Mouse (Mus musculus) lung, postnatal 25 days (tissue): ENCODE data around the gene Shc2.

ENCODE experiments used
- DNase-seq: peaks from one replicate; pipeline ENCODE4 v3.0.0; 2022; ENCODE audit warnings: low spot score

The Shc2 gene

GRCm38 (mm10) chr10:79613578-79614304, 24.0 kb downstream of the Shc2 start, which contains the start of gene C2cd4c:
Gene C2cd4c, minus strand, starts transcription at chr10:79614025.
- peak; percentile 50 for DNase-seq

- DNase-seq, result no peak
Measured at GRCm38 (mm10) chr10:79612192-79613135, 25.3 kb downstream of the Shc2 start.

- no peak for DNase-seq
Measured at GRCm38 (mm10) chr10:79611296-79611695, 26.4 kb downstream of the Shc2 start.

GRCm38 (mm10) chr10:79609276-79609675, 28.4 kb downstream of the Shc2 start:
- no peak for DNase-seq

GRCm38 (mm10) chr10:79607892-79608291, 29.8 kb downstream of the Shc2 start:
- no peak for DNase-seq

GRCm38 (mm10) chr10:79606537-79606936, 31.2 kb downstream of the Shc2 start:
- DNase-seq, result no peak

- DNase-seq, result no peak
Measured at GRCm38 (mm10) chr10:79597936-79598230, 39.8 kb downstream of the Shc2 start.

- DNase-seq, result no peak
Measured at GRCm38 (mm10) chr10:79597051-79597935, 40.4 kb downstream of the Shc2 start.

GRCm38 (mm10) chr10:79595590-79595929, 42.2 kb downstream of the Shc2 start:
- no peak for DNase-seq

- DNase-seq, result peak; percentile 54
Measured at GRCm38 (mm10) chr10:79594872-79595589, 42.7 kb downstream of the Shc2 start.

- no peak for DNase-seq
Measured at GRCm38 (mm10) chr10:79594111-79594510, 43.6 kb downstream of the Shc2 start.

GRCm38 (mm10) chr10:79590702-79591101, 47.0 kb downstream of the Shc2 start:
- DNase-seq, result no peak

GRCm38 (mm10) chr10:79587752-79588126, 50.0 kb downstream of the Shc2 start:
- DNase-seq, result no peak

- DNase-seq, result no peak
Measured at GRCm38 (mm10) chr10:79587061-79587751, 50.5 kb downstream of the Shc2 start, which contains the start of gene Theg. Gene Theg, minus strand, starts transcription at chr10:79587331.

- DNase-seq, result no peak
Measured at GRCm38 (mm10) chr10:79586243-79586642, 51.5 kb downstream of the Shc2 start.

GRCm38 (mm10) chr10:79585723-79586122, 52.0 kb downstream of the Shc2 start:
- no peak for DNase-seq

GRCm38 (mm10) chr10:79585136-79585535, 52.6 kb downstream of the Shc2 start:
- DNase-seq, result no peak

GRCm38 (mm10) chr10:79584426-79584825, 53.3 kb downstream of the Shc2 start:
- DNase-seq, result no peak

- DNase-seq, result no peak
Measured at GRCm38 (mm10) chr10:79584021-79584420, 53.7 kb downstream of the Shc2 start.

GRCm38 (mm10) chr10:79581501-79581900, 56.2 kb downstream of the Shc2 start:
- no peak for DNase-seq

- DNase-seq, result peak; percentile 3
Measured at GRCm38 (mm10) chr10:79580811-79581210, 56.9 kb downstream of the Shc2 start.
